Mouse (Mus musculus): ENCODE measurements around the gene Ebf1. TPM values are rescaled to one million over a fixed set of nuclear protein-coding genes. Genes with fewer than 3 reads are reported as not detected.

The Ebf1 gene
- polyA plus RNA-seq, 1 experiment = 0.38 TPM

GRCm38 (mm10) chr11:44798270-44798669 is 181.2 kb downstream of the Ebf1 start:
- Histone ChIP-seq H3K4me3 (replicated peaks) (no peak overlapping the region), H3K27me3 (replicated peaks) (peaks cover 4% of the 10 kb centered on the region), H3K9me3 (no peaks in the 10 kb centered on the region), H3K36me3 (replicated peaks; ENCODE audit: low read length) (no peaks in the 10 kb centered on the region), H3K4me1 (no peaks in the 10 kb centered on the region; the same call in 1 of the 2 replicates)
- TF ChIP-seq GATA1 (IDR thresholded peaks at IDR 0.05; ENCODE audit: borderline replicate concordance, low read length) (no peak), FLI1 (IDR thresholded peaks at IDR 0.05; ENCODE audit: low read length) (no peak)

GRCm38 (mm10) chr11:44804046-44804445 is 186.9 kb downstream of the Ebf1 start:
- Histone ChIP-seq H3K4me1 (0 out of 2 replicates have a peak, but pooled peaks cover 4% of the 10 kb centered on the region), H3K27me3 (replicated peaks) (no peaks in the 10 kb centered on the region), H3K36me3 (replicated peaks; ENCODE audit: low read length) (no peaks in the 10 kb centered on the region), H3K9me3 (no peaks in the 10 kb centered on the region), H3K4me3 (replicated peaks) (no peak overlapping the region)
- no peak for TF ChIP-seq GATA1 (IDR thresholded peaks at IDR 0.05; ENCODE audit: borderline replicate concordance, low read length)
- TF ChIP-seq FLI1 (IDR thresholded peaks at IDR 0.05; ENCODE audit: low read length) = no peak

- H3K27me3 ChIP-seq (replicated peaks) = no peaks in the 10 kb centered on the region
- H3K4me1 ChIP-seq = peaks cover 5% of the 10 kb centered on the region; the same call in 1 of the 2 replicates
- no peaks in the 10 kb centered on the region for H3K9me3 ChIP-seq
- no peaks in the 10 kb centered on the region for H3K36me3 ChIP-seq (replicated peaks; ENCODE audit: low read length)
- no peak overlapping the region for H3K4me3 ChIP-seq (replicated peaks)
- TF ChIP-seq GATA1 (IDR thresholded peaks at IDR 0.05; ENCODE audit: borderline replicate concordance, low read length) (no peak), FLI1 (IDR thresholded peaks at IDR 0.05; ENCODE audit: low read length) (no peak)
Measured at GRCm38 (mm10) chr11:44806589-44806988, 189.5 kb downstream of the Ebf1 start.

- no peaks in the 10 kb centered on the region for H3K27me3 ChIP-seq (replicated peaks)
- TF ChIP-seq GATA1 (IDR thresholded peaks at IDR 0.05; ENCODE audit: borderline replicate concordance, low read length) (no peak), FLI1 (IDR thresholded peaks at IDR 0.05; ENCODE audit: low read length) (no peak)
- H3K36me3 ChIP-seq (replicated peaks; ENCODE audit: low read length) = no peaks in the 10 kb centered on the region
- H3K4me3 ChIP-seq (replicated peaks) = no peak overlapping the region
- no peaks in the 10 kb centered on the region for H3K9me3 ChIP-seq
- peaks cover 8% of the 10 kb centered on the region for H3K4me1 ChIP-seq
Measured at GRCm38 (mm10) chr11:44808855-44809546, 191.9 kb downstream of the Ebf1 start.

GRCm38 (mm10) chr11:44811007-44811406 is 193.9 kb downstream of the Ebf1 start:
- TF ChIP-seq GATA1 (IDR thresholded peaks at IDR 0.05; ENCODE audit: borderline replicate concordance, low read length) (no peak), FLI1 (IDR thresholded peaks at IDR 0.05; ENCODE audit: low read length) (no peak)
- H3K36me3 ChIP-seq (replicated peaks; ENCODE audit: low read length) = no peaks in the 10 kb centered on the region
- H3K27me3 ChIP-seq (replicated peaks) = no peaks in the 10 kb centered on the region
- H3K4me3 ChIP-seq (replicated peaks) = no peak overlapping the region
- no peaks in the 10 kb centered on the region for H3K9me3 ChIP-seq
- peaks cover 10% of the 10 kb centered on the region for H3K4me1 ChIP-seq

GRCm38 (mm10) chr11:44812193-44812746 is 195.2 kb downstream of the Ebf1 start:
- Histone ChIP-seq H3K4me3 (replicated peaks) (no peak overlapping the region), H3K4me1 (peaks cover 17% of the 10 kb centered on the region), H3K36me3 (replicated peaks; ENCODE audit: low read length) (no peaks in the 10 kb centered on the region), H3K9me3 (no peaks in the 10 kb centered on the region), H3K27me3 (replicated peaks) (no peaks in the 10 kb centered on the region)
- no peak for TF ChIP-seq FLI1 (IDR thresholded peaks at IDR 0.05; ENCODE audit: low read length)
- no peak for TF ChIP-seq GATA1 (IDR thresholded peaks at IDR 0.05; ENCODE audit: borderline replicate concordance, low read length)

- H3K36me3 ChIP-seq (replicated peaks; ENCODE audit: low read length) = no peaks in the 10 kb centered on the region
- no peak for TF ChIP-seq FLI1 (IDR thresholded peaks at IDR 0.05; ENCODE audit: low read length)
- TF ChIP-seq GATA1 (IDR thresholded peaks at IDR 0.05; ENCODE audit: borderline replicate concordance, low read length) = no peak
- peaks cover 27% of the 10 kb centered on the region for H3K4me1 ChIP-seq
- H3K27me3 ChIP-seq (replicated peaks) = no peaks in the 10 kb centered on the region
- no peaks in the 10 kb centered on the region for H3K9me3 ChIP-seq
- no peak overlapping the region for H3K4me3 ChIP-seq (replicated peaks)
Measured at GRCm38 (mm10) chr11:44813534-44813933, 196.4 kb downstream of the Ebf1 start.

GRCm38 (mm10) chr11:44814847-44815246 is 197.7 kb downstream of the Ebf1 start:
- TF ChIP-seq FLI1 (IDR thresholded peaks at IDR 0.05; ENCODE audit: low read length) (no peak), GATA1 (IDR thresholded peaks at IDR 0.05; ENCODE audit: borderline replicate concordance, low read length) (no peak)
- Histone ChIP-seq H3K4me1 (peaks cover 22% of the 10 kb centered on the region), H3K27me3 (replicated peaks) (no peaks in the 10 kb centered on the region), H3K36me3 (replicated peaks; ENCODE audit: low read length) (no peaks in the 10 kb centered on the region), H3K4me3 (replicated peaks) (no peak overlapping the region), H3K9me3 (no peaks in the 10 kb centered on the region)

- Histone ChIP-seq H3K4me1 (peaks cover 22% of the 10 kb centered on the region), H3K27me3 (replicated peaks) (no peaks in the 10 kb centered on the region), H3K36me3 (replicated peaks; ENCODE audit: low read length) (no peaks in the 10 kb centered on the region), H3K9me3 (no peaks in the 10 kb centered on the region), H3K4me3 (replicated peaks) (no peak overlapping the region)
- TF ChIP-seq FLI1 (IDR thresholded peaks at IDR 0.05; ENCODE audit: low read length) = no peak
- no peak for TF ChIP-seq GATA1 (IDR thresholded peaks at IDR 0.05; ENCODE audit: borderline replicate concordance, low read length)
Measured at GRCm38 (mm10) chr11:44815991-44816390, 198.9 kb downstream of the Ebf1 start.

- H3K27me3 ChIP-seq (replicated peaks) = no peaks in the 10 kb centered on the region
- no peak overlapping the region for H3K4me3 ChIP-seq (replicated peaks)
- H3K36me3 ChIP-seq (replicated peaks; ENCODE audit: low read length) = no peaks in the 10 kb centered on the region
- TF ChIP-seq GATA1 (IDR thresholded peaks at IDR 0.05; ENCODE audit: borderline replicate concordance, low read length) (no peak), FLI1 (IDR thresholded peaks at IDR 0.05; ENCODE audit: low read length) (no peak)
- peaks cover 13% of the 10 kb centered on the region for H3K4me1 ChIP-seq
- H3K9me3 ChIP-seq = no peaks in the 10 kb centered on the region
Measured at GRCm38 (mm10) chr11:44822312-44822711, 205.2 kb downstream of the Ebf1 start.
